Mouse (Mus musculus) liver, embryonic 13.5 days (tissue): ENCODE data around the gene Chka. TPM values are rescaled to one million over a fixed set of nuclear protein-coding genes. Genes with fewer than 3 reads are reported as not detected.
A peak's percentile ranks its signal among the peaks of the same experiment; 100 is the strongest.

Experiments used
- ATAC-seq: fragments of 200-750 bp; cut with Nextera tagmentation; 2 replicates; pipeline ENCODE4 v1.8.0; 2017; ENCODE audit warnings: low read depth, mild to moderate bottlenecking, moderate number of reproducible peaks, moderate library complexity
- DNase-seq: peaks from one replicate; pipeline ENCODE4 v3.0.0; 2022
- H3K27ac ChIP-seq: fragments of 300-500 bp; sonication (generic); 2 replicates; pipeline ENCODE4 v1.5.1; 2015; ENCODE audit warnings: moderate library complexity, mild to moderate bottlenecking, inconsistent platforms
- H3K27me3 ChIP-seq: fragments of 300-500 bp; sonication (generic); 2 replicates; pipeline ENCODE4 v1.6.1; 2015; ENCODE audit warnings: mild to moderate bottlenecking, inconsistent platforms
- H3K36me3 ChIP-seq: fragments of 300-500 bp; sonication (generic); 2 replicates; pipeline ENCODE4 v1.6.1; 2015; ENCODE audit warnings: mild to moderate bottlenecking, inconsistent platforms
- H3K4me1 ChIP-seq: fragments of 300-500 bp; sonication (generic); replicated peaks from 2 replicates; pipeline ENCODE4 v1.6.1; 2015; ENCODE audit warnings: inconsistent platforms
- H3K4me2 ChIP-seq: fragments of 300-500 bp; sonication (generic); 2 replicates; pipeline ENCODE4 v1.6.1; 2015; ENCODE audit warnings: inconsistent platforms, mild to moderate bottlenecking, moderate library complexity
- H3K4me3 ChIP-seq: fragments of 300-500 bp; sonication (generic); replicated peaks from 2 replicates; pipeline ENCODE4 v1.5.1; 2015; ENCODE audit warnings: mild to moderate bottlenecking, inconsistent platforms
- H3K9ac ChIP-seq: fragments of 300-500 bp; sonication (generic); 2 replicates; pipeline ENCODE4 v1.6.1; 2015; ENCODE audit warnings: mild to moderate bottlenecking, inconsistent platforms
- H3K9me3 ChIP-seq: fragments of 300-500 bp; sonication (generic); replicated peaks from 2 replicates; pipeline ENCODE4 v1.6.1; 2016; ENCODE audit warnings: inconsistent platforms
- WGBS: fragments of 180-500 bp; shearing (Covaris S2); methylation state at CpG from one replicate; pipeline ENCODE4 v1.1.7; 2015; ENCODE audit not compliant: insufficient replicate concordance; 5-methylcytosine and 5-hydroxymethylcytosine counted together
- polyA plus RNA-seq: library from polyadenylated mRNA; unstranded; fragments of >200 nt; fragmentation: Nextera tagmentation; extraction: Ambion mirVana; gene quantifications from 2 replicates; pipeline ENCODE4 v1.2.1, GENCODE M21; 2015

The Chka gene
- polyA plus RNA-seq, 1 experiment from 2014 or later = 15.8 TPM

- no peaks in the 10 kb centered on the region for H3K27me3 ChIP-seq
- 59% methylated on average over 10 of the region's 10 CpGs for WGBS
- H3K27ac ChIP-seq = no peak overlapping the region
- H3K9ac ChIP-seq = no peak overlapping the region
- peaks cover 23% of the 10 kb centered on the region for H3K4me1 ChIP-seq
- DNase-seq (no peak), ATAC-seq (no peak)
- H3K9me3 ChIP-seq = no peaks in the 10 kb centered on the region
- H3K4me3 ChIP-seq = no peak overlapping the region
- H3K4me2 ChIP-seq = no peak overlapping the region
- H3K36me3 ChIP-seq = no peaks in the 10 kb centered on the region
These were observed 4.6 kb upstream of the Chka start for GRCm38 (mm10) chr19:3846676-3847604.

- DNase-seq (no peak), ATAC-seq (no peak)
- H3K4me1 ChIP-seq = peaks cover 30% of the 10 kb centered on the region
- H3K27ac ChIP-seq = no peak overlapping the region
- 75% methylated on average over 5 of the region's 5 CpGs for WGBS
- H3K9ac ChIP-seq = no peak overlapping the region
- H3K9me3 ChIP-seq = no peaks in the 10 kb centered on the region
- H3K4me2 ChIP-seq = no peak overlapping the region
- no peaks in the 10 kb centered on the region for H3K36me3 ChIP-seq
- no peak overlapping the region for H3K4me3 ChIP-seq
- no peaks in the 10 kb centered on the region for H3K27me3 ChIP-seq
These were observed 3.9 kb upstream of the Chka start for GRCm38 (mm10) chr19:3847711-3848110.

GRCm38 (mm10) chr19:3848207-3848808 lies 3.3 kb upstream of the Chka start:
- Histone ChIP-seq H3K4me2 (no peak overlapping the region), H3K27ac (no peak overlapping the region), H3K4me3 (no peak overlapping the region), H3K9me3 (no peaks in the 10 kb centered on the region), H3K27me3 (no peaks in the 10 kb centered on the region), H3K36me3 (no peaks in the 10 kb centered on the region), H3K9ac (no peak overlapping the region), H3K4me1 (peaks cover 36% of the 10 kb centered on the region)
- WGBS = 73% methylated on average over 7 of the region's 7 CpGs
- ATAC-seq (no peak), DNase-seq (no peak)

- no peak overlapping the region for H3K9ac ChIP-seq
- peaks cover 45% of the 10 kb centered on the region for H3K4me1 ChIP-seq
- no peaks in the 10 kb centered on the region for H3K36me3 ChIP-seq
- no peak overlapping the region for H3K27ac ChIP-seq
- no peaks in the 10 kb centered on the region for H3K27me3 ChIP-seq
- no peak overlapping the region for H3K4me2 ChIP-seq
- ATAC-seq (no peak), DNase-seq (no peak)
- H3K4me3 ChIP-seq = no peak overlapping the region
- no peaks in the 10 kb centered on the region for H3K9me3 ChIP-seq
- WGBS = 77% methylated on average over 2 of the region's 2 CpGs
These were observed 2.3 kb upstream of the Chka start for GRCm38 (mm10) chr19:3849251-3849650.

- no peak overlapping the region for H3K9ac ChIP-seq
- no peaks in the 10 kb centered on the region for H3K27me3 ChIP-seq
- H3K4me1 ChIP-seq = peaks cover 50% of the 10 kb centered on the region
- no peak overlapping the region for H3K4me2 ChIP-seq
- peak overlapping the region; percentile 74 for H3K27ac ChIP-seq
- no peak for DNase-seq
- H3K36me3 ChIP-seq = no peaks in the 10 kb centered on the region
- no peak for ATAC-seq
- no peak overlapping the region for H3K4me3 ChIP-seq
- WGBS = 31% methylated on average over 5 of the region's 5 CpGs
- no peaks in the 10 kb centered on the region for H3K9me3 ChIP-seq
These were observed 1.5 kb upstream of the Chka start for GRCm38 (mm10) chr19:3850076-3850475.

- Histone ChIP-seq H3K4me1 (peaks cover 58% of the 10 kb centered on the region), H3K4me3 (peak overlapping the region; percentile 82), H3K4me2 (peak overlapping the region; percentile 100), H3K9me3 (no peaks in the 10 kb centered on the region), H3K27ac (peak overlapping the region; percentile 74), H3K27me3 (no peaks in the 10 kb centered on the region), H3K9ac (peak overlapping the region; percentile 68), H3K36me3 (no peaks in the 10 kb centered on the region)
- ATAC-seq = peak; percentile 10
- peak; percentile 34 for DNase-seq
- 7% methylated on average over 19 of the region's 19 CpGs for WGBS
These were observed 615 bp upstream of the Chka start for GRCm38 (mm10) chr19:3850847-3851469.

GRCm38 (mm10) chr19:3851979-3852681 lies 557 bp downstream of the Chka start:
- peak overlapping the region; percentile 95 for H3K27ac ChIP-seq

GRCm38 (mm10) chr19:3853121-3853520 lies 1.5 kb downstream of the Chka start:
- WGBS = 84% methylated on average over 10 of the region's 10 CpGs
- ATAC-seq (no peak), DNase-seq (no peak)
- Histone ChIP-seq H3K27me3 (no peaks in the 10 kb centered on the region), H3K4me3 (peak overlapping the region; percentile 82), H3K4me2 (peak overlapping the region; percentile 100), H3K4me1 (peaks cover 63% of the 10 kb centered on the region), H3K9me3 (no peaks in the 10 kb centered on the region), H3K27ac (no peak overlapping the region), H3K36me3 (no peaks in the 10 kb centered on the region), H3K9ac (peak overlapping the region; percentile 31; the same call in 1 of the 2 replicates)

More at GRCm38 (mm10) chr19:3851979-3852681, 557 bp downstream of the Chka start:
- H3K36me3 ChIP-seq = no peaks in the 10 kb centered on the region
- H3K4me1 ChIP-seq = peaks cover 63% of the 10 kb centered on the region
- WGBS = under 1% methylated on average over 68 of the region's 74 CpGs
- peak overlapping the region; percentile 82 for H3K4me3 ChIP-seq
- peak; percentile 42 for DNase-seq
- no peaks in the 10 kb centered on the region for H3K9me3 ChIP-seq
- peak overlapping the region; percentile 90 for H3K9ac ChIP-seq
- H3K27me3 ChIP-seq = no peaks in the 10 kb centered on the region
- ATAC-seq = peak; percentile 51
- H3K4me2 ChIP-seq = peak overlapping the region; percentile 100

- ATAC-seq (no peak), DNase-seq (no peak)
- no peak overlapping the region for H3K9ac ChIP-seq
- peak overlapping the region; percentile 100; the same call in 1 of the 2 replicates for H3K4me2 ChIP-seq
- H3K27ac ChIP-seq = no peak overlapping the region
- H3K4me1 ChIP-seq = peaks cover 60% of the 10 kb centered on the region
- H3K9me3 ChIP-seq = no peaks in the 10 kb centered on the region
- no peaks in the 10 kb centered on the region for H3K36me3 ChIP-seq
- peak overlapping the region; percentile 82 for H3K4me3 ChIP-seq
- WGBS = 80% methylated on average over 1 of the region's 1 CpGs
- no peaks in the 10 kb centered on the region for H3K27me3 ChIP-seq
These were observed 2.3 kb downstream of the Chka start for GRCm38 (mm10) chr19:3853891-3854290.

- Histone ChIP-seq H3K27ac (no peak overlapping the region), H3K4me2 (0 out of 2 replicates have a peak overlapping the region, but pooled peaks have one; percentile 3), H3K9me3 (no peaks in the 10 kb centered on the region), H3K4me3 (no peak overlapping the region), H3K36me3 (no peaks in the 10 kb centered on the region), H3K4me1 (peaks cover 54% of the 10 kb centered on the region), H3K9ac (no peak overlapping the region), H3K27me3 (no peaks in the 10 kb centered on the region)
- 53% methylated on average over 6 of the region's 6 CpGs for whole genome bisulfite sequencing
- DNase-seq = no peak
- no peak for ATAC-seq
These were observed 3.5 kb downstream of the Chka start for GRCm38 (mm10) chr19:3855091-3855490.

- DNase-seq (no peak), ATAC-seq (no peak)
- Histone ChIP-seq H3K4me2 (0 out of 2 replicates have a peak overlapping the region, but pooled peaks have one; percentile 3), H3K36me3 (no peaks in the 10 kb centered on the region), H3K9ac (0 out of 2 replicates have a peak overlapping the region, but pooled peaks have one; percentile 24), H3K4me3 (no peak overlapping the region), H3K27me3 (no peaks in the 10 kb centered on the region), H3K27ac (no peak overlapping the region), H3K4me1 (peaks cover 51% of the 10 kb centered on the region), H3K9me3 (no peaks in the 10 kb centered on the region)
- WGBS = 37% methylated on average over 4 of the region's 4 CpGs
These were observed 4.0 kb downstream of the Chka start for GRCm38 (mm10) chr19:3855601-3856000.
